Mouse (Mus musculus): ENCODE measurements around the gene Tnfrsf4. TPM values are rescaled to one million over a fixed set of nuclear protein-coding genes. Genes with fewer than 3 reads are reported as not detected.

The Tnfrsf4 gene
- polyA plus RNA-seq, 1 experiment from 2014 or later, result 0.34 TPM

DNA sequence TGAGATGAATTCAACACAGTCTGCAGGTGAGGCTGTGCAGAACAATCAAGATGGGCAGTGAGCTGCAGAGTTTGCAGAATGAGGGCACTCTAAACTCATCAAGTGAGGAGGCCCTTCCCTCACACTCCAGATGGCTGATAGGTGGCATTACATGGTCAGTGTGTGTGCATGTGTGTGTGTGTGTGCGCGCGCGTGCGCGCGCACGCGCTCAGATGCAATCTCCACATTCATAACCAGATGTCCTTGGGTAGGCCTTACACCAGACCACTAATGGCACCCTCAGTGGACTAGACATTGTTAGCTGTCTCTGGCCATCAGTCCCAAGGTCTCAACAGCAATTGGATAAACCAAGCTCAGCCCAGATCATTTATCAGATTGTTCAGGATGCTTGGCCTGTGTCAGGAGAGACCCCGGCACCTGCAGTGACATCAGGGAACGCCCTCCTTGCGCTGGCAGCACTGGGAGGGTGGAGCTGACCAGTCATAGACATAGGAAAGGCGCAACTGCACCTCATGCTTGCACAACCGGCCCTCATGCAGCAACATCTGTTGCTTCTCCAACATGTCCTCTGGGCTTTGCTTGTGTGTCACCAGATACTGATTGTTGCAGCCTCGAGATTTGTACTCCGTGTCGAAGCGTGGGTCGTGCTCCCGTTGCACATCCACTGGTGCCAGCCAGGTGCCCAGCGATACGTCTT is 22.3 kb upstream of the Tnfrsf4 start:
- Histone ChIP-seq H3K9me3 (replicated peaks; ENCODE audit: control insufficient read depth, low read length) (no peaks in the 10 kb centered on the region), H3K9ac (replicated peaks; ENCODE audit: low read length) (peak overlapping the region; percentile 88), H3K4me2 (ENCODE audit: low read depth, low read length) (peak overlapping the region; percentile 96), H3K27me3 (ENCODE audit: control insufficient read depth, insufficient read depth, low read length) (no peaks in the 10 kb centered on the region), H3K36me3 (replicated peaks; ENCODE audit: control insufficient read depth, insufficient read depth, low read depth, low read length) (no peaks in the 10 kb centered on the region), H3K4me3 (ENCODE audit: low read depth, low read length) (peak overlapping the region; percentile 74), H3K4me1 (ENCODE audit: control insufficient read depth, insufficient read depth, low read length) (no peaks in the 10 kb centered on the region), H3K27ac (replicated peaks; ENCODE audit: low read depth, low read length) (no peak overlapping the region)
- WGBS, result 89% methylated on average over 22 of the region's 22 CpGs
- no peak; the same call in 1 of the 2 replicates for ATAC-seq (replicated peaks; ENCODE audit: insufficient number of reproducible peaks, low FRiP score, low TSS enrichment, low read depth)
- DNase-seq (ENCODE audit: low spot score), result no peak

GRCm38 (mm10) chr4:155991908-155992230 is 21.8 kb upstream of the Tnfrsf4 start:
- DNase-seq (ENCODE audit: low spot score), result no peak
- ATAC-seq (replicated peaks; ENCODE audit: insufficient number of reproducible peaks, low FRiP score, low TSS enrichment, low read depth), result no peak; the same call in 1 of the 2 replicates
- H3K9ac ChIP-seq (replicated peaks; ENCODE audit: low read length), result peak overlapping the region; percentile 88
- H3K4me2 ChIP-seq (ENCODE audit: low read depth, low read length), result peak overlapping the region; percentile 96
- H3K27ac ChIP-seq (replicated peaks; ENCODE audit: low read depth, low read length), result peak overlapping the region; percentile 95
- no peaks in the 10 kb centered on the region for H3K36me3 ChIP-seq (replicated peaks; ENCODE audit: control insufficient read depth, insufficient read depth, low read depth, low read length)
- no peaks in the 10 kb centered on the region for H3K4me1 ChIP-seq (ENCODE audit: control insufficient read depth, insufficient read depth, low read length)
- no peaks in the 10 kb centered on the region for H3K9me3 ChIP-seq (replicated peaks; ENCODE audit: control insufficient read depth, low read length)
- peak overlapping the region; percentile 74 for H3K4me3 ChIP-seq (ENCODE audit: low read depth, low read length)
- WGBS, result 30% methylated on average over 37 of the region's 37 CpGs
- H3K27me3 ChIP-seq (ENCODE audit: control insufficient read depth, insufficient read depth, low read length), result no peaks in the 10 kb centered on the region

- no peaks in the 10 kb centered on the region for H3K27me3 ChIP-seq (ENCODE audit: control insufficient read depth, insufficient read depth, low read length)
- ATAC-seq (replicated peaks; ENCODE audit: insufficient number of reproducible peaks, low FRiP score, low TSS enrichment, low read depth) (peak; percentile 82), DNase-seq (ENCODE audit: low spot score) (peak; percentile 89)
- H3K4me1 ChIP-seq (ENCODE audit: control insufficient read depth, insufficient read depth, low read length), result no peaks in the 10 kb centered on the region
- H3K36me3 ChIP-seq (replicated peaks; ENCODE audit: control insufficient read depth, insufficient read depth, low read depth, low read length), result no peaks in the 10 kb centered on the region
- H3K4me3 ChIP-seq (ENCODE audit: low read depth, low read length), result peak within 1 kb of the TSS; percentile 74
- peak within 1 kb of the TSS; percentile 96 for H3K4me2 ChIP-seq (ENCODE audit: low read depth, low read length)
- H3K27ac ChIP-seq (replicated peaks; ENCODE audit: low read depth, low read length), result peak within 1 kb of the TSS; percentile 95
- peak within 1 kb of the TSS; percentile 88 for H3K9ac ChIP-seq (replicated peaks; ENCODE audit: low read length)
- H3K9me3 ChIP-seq (replicated peaks; ENCODE audit: control insufficient read depth, low read length), result no peaks in the 10 kb centered on the region
- WGBS, result 1% methylated on average over 99 of the region's 99 CpGs
These were observed 21.3 kb upstream of the Tnfrsf4 start, which contains the start of the genes B3galt6 and Sdf4 for GRCm38 (mm10) chr4:155992241-155992905. Gene B3galt6 (minus strand): TSS chr4:155992649. Gene Sdf4 (plus strand): TSS chr4:155992872.

DNA sequence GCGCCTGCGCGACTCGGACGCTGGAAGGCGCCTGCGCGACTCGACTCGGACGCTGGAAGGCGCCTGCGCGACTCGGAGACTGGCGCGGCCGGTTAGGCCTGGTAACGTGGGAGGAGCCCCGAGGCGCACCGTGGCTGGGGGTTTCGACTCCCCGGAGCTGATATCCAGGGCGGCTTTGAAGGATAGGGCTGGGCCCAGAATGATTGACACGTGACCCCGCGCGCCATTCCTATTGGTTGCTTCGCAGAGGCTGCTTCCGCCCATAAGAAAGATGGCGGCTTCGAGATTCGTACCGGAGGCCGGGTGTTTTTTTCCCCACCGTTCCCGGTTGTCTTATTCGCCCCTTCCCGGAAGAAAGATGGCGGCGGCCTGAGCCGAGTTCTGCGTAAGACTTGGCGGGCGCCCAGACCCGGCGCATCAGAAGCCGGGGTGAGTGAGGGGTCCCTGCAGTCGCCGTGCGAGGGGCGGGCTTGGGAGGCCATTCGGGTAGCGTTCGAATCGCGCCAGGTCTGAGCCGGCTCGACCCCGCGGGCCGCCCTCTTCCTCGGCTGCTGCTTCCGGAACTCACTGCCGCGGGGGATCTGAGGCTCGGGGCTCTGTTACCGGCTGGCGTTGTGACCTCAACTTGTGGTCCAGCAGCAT is 20.6 kb upstream of the Tnfrsf4 start:
- WGBS, result under 1% methylated on average over 70 of the region's 70 CpGs

GRCm38 (mm10) chr4:155993606-155994005 is 20.0 kb upstream of the Tnfrsf4 start:
- Histone ChIP-seq H3K27me3 (ENCODE audit: control insufficient read depth, insufficient read depth, low read length) (no peaks in the 10 kb centered on the region), H3K4me2 (ENCODE audit: low read depth, low read length) (peak overlapping the region; percentile 43), H3K9me3 (replicated peaks; ENCODE audit: control insufficient read depth, low read length) (no peaks in the 10 kb centered on the region), H3K9ac (replicated peaks; ENCODE audit: low read length) (peak overlapping the region; percentile 88), H3K36me3 (replicated peaks; ENCODE audit: control insufficient read depth, insufficient read depth, low read depth, low read length) (no peaks in the 10 kb centered on the region; the same call in 1 of the 2 replicates), H3K4me1 (ENCODE audit: control insufficient read depth, insufficient read depth, low read length) (no peaks in the 10 kb centered on the region), H3K27ac (replicated peaks; ENCODE audit: low read depth, low read length) (peak overlapping the region; percentile 80), H3K4me3 (ENCODE audit: low read depth, low read length) (peak overlapping the region; percentile 74)
- ATAC-seq (replicated peaks; ENCODE audit: insufficient number of reproducible peaks, low FRiP score, low TSS enrichment, low read depth) (no peak), DNase-seq (ENCODE audit: low spot score) (no peak)
- 6% methylated on average over 15 of the region's 15 CpGs for WGBS

More for the DNA sequence above, 20.6 kb upstream of the Tnfrsf4 start:
- ATAC-seq (replicated peaks; ENCODE audit: insufficient number of reproducible peaks, low FRiP score, low TSS enrichment, low read depth), result peak; percentile 80
- H3K9me3 ChIP-seq (replicated peaks; ENCODE audit: control insufficient read depth, low read length), result no peaks in the 10 kb centered on the region
- peak overlapping the region; percentile 43 for H3K4me2 ChIP-seq (ENCODE audit: low read depth, low read length)
- H3K36me3 ChIP-seq (replicated peaks; ENCODE audit: control insufficient read depth, insufficient read depth, low read depth, low read length), result no peaks in the 10 kb centered on the region; the same call in 1 of the 2 replicates
- peak; percentile 97 for DNase-seq (ENCODE audit: low spot score)
- H3K27me3 ChIP-seq (ENCODE audit: control insufficient read depth, insufficient read depth, low read length), result no peaks in the 10 kb centered on the region
- peak overlapping the region; percentile 74 for H3K4me3 ChIP-seq (ENCODE audit: low read depth, low read length)
- H3K27ac ChIP-seq (replicated peaks; ENCODE audit: low read depth, low read length), result peak overlapping the region; percentile 80
- peak overlapping the region; percentile 88 for H3K9ac ChIP-seq (replicated peaks; ENCODE audit: low read length)
- no peaks in the 10 kb centered on the region for H3K4me1 ChIP-seq (ENCODE audit: control insufficient read depth, insufficient read depth, low read length)

GRCm38 (mm10) chr4:156004109-156004508 is 9.5 kb upstream of the Tnfrsf4 start:
- WGBS, result 90% methylated on average over 3 of the region's 3 CpGs

GRCm38 (mm10) chr4:156008369-156008768 is 5.3 kb upstream of the Tnfrsf4 start:
- ATAC-seq (replicated peaks; ENCODE audit: insufficient number of reproducible peaks, low FRiP score, low TSS enrichment, low read depth) (no peak), DNase-seq (ENCODE audit: low spot score) (no peak)
- Histone ChIP-seq H3K27ac (replicated peaks; ENCODE audit: low read depth, low read length) (no peak overlapping the region), H3K4me3 (ENCODE audit: low read depth, low read length) (no peak overlapping the region), H3K36me3 (replicated peaks; ENCODE audit: control insufficient read depth, insufficient read depth, low read depth, low read length) (peaks cover 7% of the 10 kb centered on the region), H3K9me3 (replicated peaks; ENCODE audit: control insufficient read depth, low read length) (no peaks in the 10 kb centered on the region), H3K4me2 (ENCODE audit: low read depth, low read length) (no peak overlapping the region), H3K9ac (replicated peaks; ENCODE audit: low read length) (no peak overlapping the region), H3K27me3 (ENCODE audit: control insufficient read depth, insufficient read depth, low read length) (no peaks in the 10 kb centered on the region), H3K4me1 (ENCODE audit: control insufficient read depth, insufficient read depth, low read length) (no peaks in the 10 kb centered on the region)
- 94% methylated on average over 4 of the region's 4 CpGs for WGBS

More at GRCm38 (mm10) chr4:156004109-156004508, 9.5 kb upstream of the Tnfrsf4 start:
- Histone ChIP-seq H3K4me1 (ENCODE audit: control insufficient read depth, insufficient read depth, low read length) (no peaks in the 10 kb centered on the region), H3K4me3 (ENCODE audit: low read depth, low read length) (no peak overlapping the region), H3K36me3 (replicated peaks; ENCODE audit: control insufficient read depth, insufficient read depth, low read depth, low read length) (peaks cover 8% of the 10 kb centered on the region), H3K9me3 (replicated peaks; ENCODE audit: control insufficient read depth, low read length) (no peaks in the 10 kb centered on the region), H3K27ac (replicated peaks; ENCODE audit: low read depth, low read length) (no peak overlapping the region), H3K9ac (replicated peaks; ENCODE audit: low read length) (no peak overlapping the region), H3K27me3 (ENCODE audit: control insufficient read depth, insufficient read depth, low read length) (no peaks in the 10 kb centered on the region), H3K4me2 (ENCODE audit: low read depth, low read length) (no peak overlapping the region)
- DNase-seq (ENCODE audit: low spot score) (no peak), ATAC-seq (replicated peaks; ENCODE audit: insufficient number of reproducible peaks, low FRiP score, low TSS enrichment, low read depth) (no peak)

All from embryonic facial prominence, embryonic 11.5 days (tissue).